Mouse (Mus musculus): ENCODE measurements around the gene Fam192a.

The Fam192a gene

GRCm38 (mm10) chr8:94601607-94602385 lies at the start of gene Fam192a, which contains the start of gene Rspry1:
Gene Fam192a (minus strand): TSS chr8:94601997.
Gene Rspry1 (plus strand): TSS chr8:94601937.
- DNase-seq (ENCODE audit: inconsistent ontology term) = peak; percentile 100

GRCm38 (mm10) chr8:94649496-94649895 lies 47.7 kb upstream of the Fam192a start:
- peak; percentile 5 for DNase-seq (ENCODE audit: inconsistent ontology term)

DNA sequence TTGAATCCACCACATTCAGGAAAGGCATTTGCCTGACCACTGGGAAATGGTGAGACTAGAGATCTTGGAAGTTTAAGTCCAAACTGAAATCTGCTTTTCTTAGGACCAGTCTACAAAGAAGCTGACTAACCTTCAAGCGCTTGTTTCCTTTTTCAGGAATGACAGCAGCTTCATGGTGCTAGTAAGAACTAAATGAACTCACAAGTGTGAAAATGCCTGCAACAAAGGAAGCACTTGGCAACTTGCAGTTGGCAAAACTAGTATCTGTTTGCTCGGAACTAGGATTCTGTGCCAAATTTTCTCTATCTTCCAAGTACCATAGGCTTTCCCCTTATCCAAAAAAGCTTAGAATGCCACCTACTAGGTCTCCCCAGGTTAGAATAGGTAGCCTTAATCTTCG lies 44.4 kb upstream of the Fam192a start:
- no peak for DNase-seq (ENCODE audit: inconsistent ontology term)

- no peak for DNase-seq (ENCODE audit: inconsistent ontology term)
Measured at GRCm38 (mm10) chr8:94645202-94645601, 43.4 kb upstream of the Fam192a start.

GRCm38 (mm10) chr8:94641938-94642337 lies 40.1 kb upstream of the Fam192a start:
- no peak for DNase-seq (ENCODE audit: inconsistent ontology term)

- no peak for DNase-seq (ENCODE audit: inconsistent ontology term)
Measured at GRCm38 (mm10) chr8:94641183-94641582, 39.4 kb upstream of the Fam192a start.

- no peak for DNase-seq (ENCODE audit: inconsistent ontology term)
Measured at GRCm38 (mm10) chr8:94634211-94634610, 32.4 kb upstream of the Fam192a start.

DNA sequence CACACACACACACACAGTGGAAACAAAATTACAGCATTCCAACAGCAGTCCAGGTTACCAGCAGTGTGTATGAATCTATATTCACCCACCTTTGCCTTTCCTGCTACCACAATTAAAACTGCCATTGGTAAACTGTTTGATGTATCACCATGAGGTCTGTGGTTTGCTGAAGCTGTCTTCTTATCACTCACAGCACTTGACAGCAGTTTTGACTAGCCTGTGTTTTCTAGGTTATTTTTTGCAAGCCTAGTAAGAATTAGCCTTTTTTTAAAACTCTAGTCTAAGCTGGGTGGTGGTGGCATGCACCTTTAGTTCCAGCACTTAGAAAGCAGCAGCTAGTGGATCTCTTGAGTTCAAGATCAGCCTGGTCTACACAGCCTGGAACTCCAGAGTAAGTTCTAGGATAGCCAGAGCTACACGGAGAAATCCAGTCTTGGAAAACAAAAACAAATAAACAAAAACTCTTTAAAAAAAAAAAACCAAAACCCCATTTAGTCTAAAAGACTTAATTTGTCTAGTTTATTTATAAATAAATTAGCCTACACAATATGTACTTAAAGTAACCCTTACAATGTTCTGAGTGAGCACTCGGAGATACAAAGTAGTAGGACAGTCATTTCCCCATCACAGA lies 31.9 kb upstream of the Fam192a start:
- no peak for DNase-seq (ENCODE audit: inconsistent ontology term)

GRCm38 (mm10) chr8:94624885-94625284 lies 23.1 kb upstream of the Fam192a start:
- no peak for DNase-seq (ENCODE audit: inconsistent ontology term)

- no peak for DNase-seq (ENCODE audit: inconsistent ontology term)
Measured at GRCm38 (mm10) chr8:94607064-94607463, 5.3 kb upstream of the Fam192a start.

- DNase-seq (ENCODE audit: inconsistent ontology term) = no peak
Measured at GRCm38 (mm10) chr8:94604030-94604429, 2.2 kb upstream of the Fam192a start.

- DNase-seq (ENCODE audit: inconsistent ontology term) = peak; percentile 38
Measured at GRCm38 (mm10) chr8:94602471-94603131, 804 bp upstream of the Fam192a start.

DNA sequence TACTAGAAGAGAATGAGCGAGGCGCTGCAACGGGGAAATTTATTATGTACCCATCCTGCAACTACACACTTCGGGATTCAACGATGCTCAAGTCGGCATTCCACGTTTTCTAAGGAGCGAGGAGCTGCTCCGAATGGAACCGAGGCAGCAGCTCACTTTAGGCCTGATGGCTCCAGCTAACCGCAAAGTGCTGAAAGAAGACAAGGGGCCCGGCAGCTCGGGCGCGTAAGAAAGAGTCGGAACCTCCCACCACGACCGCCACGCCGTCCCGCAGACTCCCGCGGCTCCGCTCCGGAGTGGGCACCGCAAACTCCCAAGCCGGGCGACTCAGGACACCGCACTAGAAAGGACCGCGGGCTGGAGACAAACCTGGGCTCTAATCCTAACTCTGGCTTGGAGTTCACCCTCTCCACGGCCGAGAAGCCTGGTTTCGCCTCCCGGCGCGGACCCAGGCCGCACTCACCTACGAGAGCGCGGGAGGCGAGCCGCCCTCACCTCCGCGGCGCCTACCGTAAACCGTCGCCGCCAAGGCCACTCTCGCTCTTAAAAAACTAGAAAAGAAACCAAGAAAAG lies 677 bp downstream of the Fam192a start:
- no peak for DNase-seq (ENCODE audit: inconsistent ontology term)

DNA sequence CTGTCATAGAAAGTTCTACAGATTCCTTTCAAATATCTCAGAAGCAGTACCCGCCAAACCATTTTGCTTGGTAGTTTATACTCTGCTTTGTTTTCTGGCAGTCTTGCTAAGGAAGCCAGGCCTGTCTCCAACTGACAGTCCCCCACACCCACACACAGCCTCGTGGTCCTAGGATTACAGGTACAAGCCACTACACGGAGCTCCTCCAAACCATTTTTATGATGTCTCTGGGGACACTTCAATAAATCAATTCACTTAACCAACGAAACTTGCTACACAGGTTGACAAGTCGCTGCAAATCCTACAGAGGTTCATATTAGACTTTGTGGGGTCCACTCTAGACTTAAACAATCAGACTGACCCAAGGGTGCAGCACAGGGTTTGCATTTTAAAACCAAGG lies 1.3 kb downstream of the Fam192a start:
- no peak for DNase-seq (ENCODE audit: inconsistent ontology term)

- no peak for DNase-seq (ENCODE audit: inconsistent ontology term)
Measured at GRCm38 (mm10) chr8:94594211-94594610, 7.6 kb downstream of the Fam192a start.

- no peak for DNase-seq (ENCODE audit: inconsistent ontology term)
Measured at GRCm38 (mm10) chr8:94591691-94592090, 10.1 kb downstream of the Fam192a start.

DNA sequence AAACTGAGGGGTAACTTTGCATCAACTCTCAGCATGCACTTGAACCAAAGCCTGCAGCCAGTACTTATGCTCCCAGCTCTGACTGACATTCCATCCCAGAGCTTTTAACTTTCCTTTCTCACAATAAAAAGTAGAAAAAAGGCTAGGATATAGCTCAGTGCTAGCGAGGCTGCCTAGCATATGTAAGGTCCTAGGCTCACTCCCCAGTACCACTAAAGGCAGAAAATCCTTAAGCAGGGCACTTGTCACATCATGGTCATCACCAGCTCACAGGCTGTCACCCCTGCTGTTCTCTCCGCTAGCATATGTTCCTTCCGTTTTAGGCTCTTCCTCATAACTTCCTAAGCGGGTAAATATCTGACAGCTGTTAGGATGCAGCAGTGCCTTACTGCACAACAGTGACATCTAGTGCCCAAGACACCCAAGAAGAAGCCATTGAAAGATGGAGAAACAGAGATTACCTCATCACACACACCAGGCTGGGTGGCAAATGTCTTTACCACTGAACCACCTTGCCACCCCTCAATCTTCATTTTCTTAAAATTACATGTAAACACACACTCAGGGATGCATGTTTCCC lies 17.5 kb downstream of the Fam192a start:
- DNase-seq (ENCODE audit: inconsistent ontology term) = peak; percentile 49

- DNase-seq (ENCODE audit: inconsistent ontology term) = peak; percentile 55
Measured at GRCm38 (mm10) chr8:94582569-94582968, 19.2 kb downstream of the Fam192a start.

GRCm38 (mm10) chr8:94581820-94582483 lies 19.8 kb downstream of the Fam192a start:
- peak; percentile 73 for DNase-seq (ENCODE audit: inconsistent ontology term)

- DNase-seq (ENCODE audit: inconsistent ontology term) = no peak
Measured at GRCm38 (mm10) chr8:94575148-94575547, 26.6 kb downstream of the Fam192a start.

- no peak for DNase-seq (ENCODE audit: inconsistent ontology term)
Measured at GRCm38 (mm10) chr8:94574159-94574907, 27.5 kb downstream of the Fam192a start.

Measured in Muller cell, postnatal 12 days (primary cell).